ENCODE assay signal across 8 mouse cellular contexts in genomic region chr13:54113819-54114550, GRCm38 (mm10). TPM values are rescaled to one million over a fixed set of nuclear protein-coding genes. Genes with fewer than 3 reads are reported as not detected.
DNase-seq lines count a peak whose midpoint lies in the region; ATAC-seq lines count a peak whose summit lies in the region.

No protein-coding gene starts in this region.

- H3K27me3 ChIP-seq in intestine, embryonic 14.5 days (replicated peaks; ENCODE audit: control insufficient read depth, insufficient read depth, low read length) = no peaks in the 10 kb centered on the region
- no peaks in the 10 kb centered on the region for H3K27me3 ChIP-seq in intestine, embryonic 16.5 days (replicated peaks; ENCODE audit: control insufficient read depth, insufficient read depth, low read length)
- H3K27me3 ChIP-seq in hindbrain, embryonic 14.5 days (ENCODE audit: control insufficient read depth, insufficient read depth, low read length) = no peaks in the 10 kb centered on the region
- H3K27me3 ChIP-seq in midbrain, embryonic 16.5 days (ENCODE audit: control insufficient read depth, insufficient read depth, low read depth, low read length) = no peaks in the 10 kb centered on the region

- H3K4me1 ChIP-seq in intestine, embryonic 14.5 days (replicated peaks; ENCODE audit: control insufficient read depth, insufficient read depth, low read length) = no peaks in the 10 kb centered on the region
- H3K4me1 ChIP-seq in intestine, embryonic 16.5 days (ENCODE audit: control insufficient read depth, insufficient read depth, low read length) = no peaks in the 10 kb centered on the region
- no peaks in the 10 kb centered on the region for H3K4me1 ChIP-seq in hindbrain, embryonic 14.5 days (replicated peaks; ENCODE audit: control insufficient read depth, insufficient read depth, low read length)
- H3K4me1 ChIP-seq in midbrain, embryonic 16.5 days (ENCODE audit: control insufficient read depth, insufficient read depth, low read length) = peaks cover 2% of the 10 kb centered on the region; the same call in 1 of the 2 replicates

- H3K27ac ChIP-seq in intestine, embryonic 14.5 days (ENCODE audit: low read depth) = no peak overlapping the region
- H3K27ac ChIP-seq in intestine, embryonic 16.5 days (ENCODE audit: low read length) = no peak overlapping the region
- no peak overlapping the region for H3K27ac ChIP-seq in hindbrain, embryonic 14.5 days
- no peak overlapping the region for H3K27ac ChIP-seq in midbrain, embryonic 16.5 days (ENCODE audit: low read length)

- no peaks in the 10 kb centered on the region for H3K36me3 ChIP-seq in intestine, embryonic 14.5 days (ENCODE audit: control insufficient read depth, insufficient read depth, low read length)
- no peaks in the 10 kb centered on the region for H3K36me3 ChIP-seq in intestine, embryonic 16.5 days (ENCODE audit: control insufficient read depth, insufficient read depth, low read length)
- no peaks in the 10 kb centered on the region for H3K36me3 ChIP-seq in hindbrain, embryonic 14.5 days (replicated peaks; ENCODE audit: control insufficient read depth, insufficient read depth)
- no peaks in the 10 kb centered on the region for H3K36me3 ChIP-seq in midbrain, embryonic 16.5 days (ENCODE audit: control insufficient read depth, insufficient read depth, low read length)

- no peak overlapping the region for H3K4me3 ChIP-seq in intestine, embryonic 14.5 days (ENCODE audit: low read depth, low read length)
- H3K4me3 ChIP-seq in intestine, embryonic 16.5 days (ENCODE audit: low read length) = no peak overlapping the region
- no peak overlapping the region for H3K4me3 ChIP-seq in hindbrain, embryonic 14.5 days (replicated peaks; ENCODE audit: low read length)
- no peak overlapping the region for H3K4me3 ChIP-seq in midbrain, embryonic 16.5 days (ENCODE audit: low read depth, low read length)

- no peak for ATAC-seq in intestine, embryonic 14.5 days (replicated peaks; ENCODE audit: low FRiP score, low TSS enrichment, low read depth)
- ATAC-seq in intestine, embryonic 16.5 days = no peak
- ATAC-seq in frontal cortex, adult (ENCODE audit: low TSS enrichment) = peak; percentile 77
- ATAC-seq in hindbrain, embryonic 14.5 days (ENCODE audit: low FRiP score) = peak; percentile 79
- ATAC-seq in midbrain, embryonic 16.5 days = peak; percentile 83

- 57% methylated on average over 11 of the region's 11 CpGs for WGBS in intestine, embryonic 14.5 days
- WGBS in intestine, embryonic 16.5 days = 55% methylated on average over 11 of the region's 11 CpGs
- WGBS in hindbrain, embryonic 14.5 days = 55% methylated on average over 11 of the region's 11 CpGs
- 51% methylated on average over 11 of the region's 11 CpGs for WGBS in midbrain, embryonic 16.5 days

- H3K4me2 ChIP-seq in intestine, embryonic 14.5 days (ENCODE audit: low read length) = no peak overlapping the region
- no peak overlapping the region for H3K4me2 ChIP-seq in intestine, embryonic 16.5 days (ENCODE audit: low read depth, low read length)
- H3K4me2 ChIP-seq in hindbrain, embryonic 14.5 days (replicated peaks) = no peak overlapping the region
- H3K4me2 ChIP-seq in midbrain, embryonic 16.5 days (ENCODE audit: low read length) = no peak overlapping the region

- peak; percentile 81 for DNase-seq in intestine, embryonic 14.5 days (ENCODE audit: low spot score)
- peak; percentile 79 to 80 for DNase-seq in cerebellum, adult 18-20 months
- DNase-seq in hindbrain, embryonic 14.5 days (ENCODE audit: low spot score) = peak; percentile 91
- peak; percentile 69 to 76 for DNase-seq in left cerebral cortex, adult 8-10 months (ENCODE audit: low spot score in 2 of 2)
- DNase-seq in spleen, postnatal 10 days (ENCODE audit: low spot score in 2 of 2) = peak; percentile 40 to 72

- no peak overlapping the region for H3K9ac ChIP-seq in intestine, embryonic 14.5 days (ENCODE audit: low read length)
- H3K9ac ChIP-seq in intestine, embryonic 16.5 days (ENCODE audit: low read depth, low read length) = no peak overlapping the region
- H3K9ac ChIP-seq in hindbrain, embryonic 14.5 days = no peak overlapping the region
- no peak overlapping the region for H3K9ac ChIP-seq in midbrain, embryonic 16.5 days (ENCODE audit: low read depth, low read length)

- H3K9me3 ChIP-seq in intestine, embryonic 14.5 days (ENCODE audit: control insufficient read depth, low read length) = no peaks in the 10 kb centered on the region
- no peaks in the 10 kb centered on the region for H3K9me3 ChIP-seq in intestine, embryonic 16.5 days (ENCODE audit: control insufficient read depth, low read length)
- peaks cover 5% of the 10 kb centered on the region; the same call in 1 of the 2 replicates for H3K9me3 ChIP-seq in hindbrain, embryonic 14.5 days (ENCODE audit: control insufficient read depth, low read length)
- no peaks in the 10 kb centered on the region for H3K9me3 ChIP-seq in midbrain, embryonic 16.5 days (replicated peaks; ENCODE audit: control insufficient read depth, low read length, poor library complexity, severe bottlenecking)

RNA-seq across cellular contexts. Expression of gene Sfxn1, which starts 42.3 kb away (rescaled TPM):
- 85.2 and 87.8 TPM in 2 replicates for polyA plus RNA-seq in intestine, embryonic 14.5 days (2014; fragmentation: Nextera tagmentation; extraction: Ambion mirVana)
- 88.7 and 90.2 TPM in 2 replicates for polyA plus RNA-seq in intestine, embryonic 16.5 days (2015; fragmentation: Nextera tagmentation; extraction: Ambion mirVana)
- polyA plus RNA-seq in hindbrain, embryonic 14.5 days (2014; fragmentation: Nextera tagmentation; extraction: Ambion mirVana) = 89.2 and 92.6 TPM in 2 replicates
- total RNA-seq in left cerebral cortex, adult 8-10 months (2022) = 10 to 100 TPM; 51.0 to 53.6 (median 52.0) TPM
- polyA plus RNA-seq in midbrain, embryonic 16.5 days (2015; fragmentation: Nextera tagmentation; extraction: Ambion mirVana) = 112 and 119 TPM in 2 replicates

RNA-seq across cellular contexts. Expression of gene Drd1, which starts 58.5 kb away (rescaled TPM):
- 0.05 and 0.55 TPM in 2 replicates for polyA plus RNA-seq in intestine, embryonic 14.5 days (2014; fragmentation: Nextera tagmentation; extraction: Ambion mirVana)
- 0.15 and 0.16 TPM in 2 replicates for polyA plus RNA-seq in intestine, embryonic 16.5 days (2015; fragmentation: Nextera tagmentation; extraction: Ambion mirVana)
- 1.3 and 1.6 TPM in 2 replicates for polyA plus RNA-seq in hindbrain, embryonic 14.5 days (2014; fragmentation: Nextera tagmentation; extraction: Ambion mirVana)
- total RNA-seq in left cerebral cortex, adult 8-10 months (2022) = 10 to 100 TPM; 76.3 to 87.6 (median 80.8) TPM
- 3.5 and 5.2 TPM in 2 replicates for polyA plus RNA-seq in midbrain, embryonic 16.5 days (2015; fragmentation: Nextera tagmentation; extraction: Ambion mirVana)

Comparison
In these comparisons a context has a peak if more than half of its experiments do, and no peak if none do; other contexts are left out.
1. ATAC-seq: peak in frontal cortex, adult (single experiment), hindbrain, embryonic 14.5 days (single experiment) and midbrain, embryonic 16.5 days (single experiment); none in intestine, embryonic 14.5 days (single experiment) and intestine, embryonic 16.5 days (single experiment).
2. Peak in every context shown above with its lines, with median percentiles within 50 percentile points of each other: DNase-seq.